Mouse (Mus musculus): ENCODE measurements around the gene Slc22a17.

Gene Slc22a17

GRCm38 (mm10) chr14:54945975-54946704 lies 33.2 kb upstream of the Slc22a17 start:
- no peak for DNase-seq (ENCODE audit: low read depth, low spot score)

GRCm38 (mm10) chr14:54944939-54945338 lies 32.0 kb upstream of the Slc22a17 start:
- no peaks in the 10 kb centered on the region for H3K27me3 ChIP-seq (ENCODE audit: control insufficient read depth, insufficient read depth, low read length, poor library complexity, severe bottlenecking)
- no peak for DNase-seq (ENCODE audit: low read depth, low spot score)
- no peaks in the 10 kb centered on the region for H3K36me3 ChIP-seq (ENCODE audit: control insufficient read depth, insufficient read depth, low read length, poor library complexity, severe bottlenecking)

More at GRCm38 (mm10) chr14:54945975-54946704, 33.2 kb upstream of the Slc22a17 start:
- Histone ChIP-seq H3K27me3 (ENCODE audit: control insufficient read depth, insufficient read depth, low read length, poor library complexity, severe bottlenecking) (no peaks in the 10 kb centered on the region), H3K36me3 (ENCODE audit: control insufficient read depth, insufficient read depth, low read length, poor library complexity, severe bottlenecking) (no peaks in the 10 kb centered on the region)

DNA sequence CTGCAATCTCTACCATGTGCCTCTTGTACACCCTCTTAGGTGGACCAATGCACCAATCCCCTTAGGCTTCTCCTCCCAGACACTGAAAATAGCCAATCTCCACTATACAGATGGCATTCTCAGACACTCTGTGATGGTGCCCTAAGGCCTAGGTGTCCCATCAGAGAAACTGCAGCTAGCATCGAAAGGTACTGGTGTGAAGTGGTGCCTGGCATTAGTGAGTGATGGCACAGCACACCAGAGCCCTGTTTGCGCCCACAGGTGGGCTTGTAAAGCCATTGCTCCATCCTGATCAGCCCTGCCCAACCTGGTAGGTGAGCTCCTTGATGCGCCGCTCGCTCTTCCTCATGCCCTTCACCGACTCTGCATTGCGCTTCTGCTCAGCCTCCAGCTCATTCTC lies 31.0 kb upstream of the Slc22a17 start:
- H3K36me3 ChIP-seq (ENCODE audit: control insufficient read depth, insufficient read depth, low read length, poor library complexity, severe bottlenecking) = no peaks in the 10 kb centered on the region
- DNase-seq (ENCODE audit: low read depth, low spot score) = no peak
- H3K27me3 ChIP-seq (ENCODE audit: control insufficient read depth, insufficient read depth, low read length, poor library complexity, severe bottlenecking) = no peaks in the 10 kb centered on the region

DNA sequence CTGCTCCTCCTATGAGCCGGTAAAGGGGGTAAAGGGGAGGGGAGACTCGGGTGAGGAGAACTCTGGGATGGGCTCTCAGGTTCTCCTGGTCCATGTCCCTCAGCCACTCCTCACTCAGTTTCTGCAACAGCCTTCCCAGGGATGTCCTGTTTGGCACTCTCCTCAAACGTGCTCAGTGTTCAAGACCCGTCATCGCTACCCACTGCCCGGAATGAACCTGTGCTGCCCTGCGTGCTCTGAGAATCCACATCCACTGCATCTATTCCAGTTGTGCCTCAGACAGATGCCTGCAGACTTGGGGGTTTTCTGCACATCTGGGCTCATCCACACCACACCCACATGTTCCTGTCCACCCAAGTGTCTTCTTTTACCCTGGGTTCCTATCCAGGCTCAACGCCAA lies 29.5 kb upstream of the Slc22a17 start:
- DNase-seq (ENCODE audit: low read depth, low spot score) = no peak
- Histone ChIP-seq H3K27me3 (ENCODE audit: control insufficient read depth, insufficient read depth, low read length, poor library complexity, severe bottlenecking) (no peaks in the 10 kb centered on the region), H3K36me3 (ENCODE audit: control insufficient read depth, insufficient read depth, low read length, poor library complexity, severe bottlenecking) (no peaks in the 10 kb centered on the region)

- no peak for DNase-seq (ENCODE audit: low read depth, low spot score)
- Histone ChIP-seq H3K36me3 (ENCODE audit: control insufficient read depth, insufficient read depth, low read length, poor library complexity, severe bottlenecking) (no peaks in the 10 kb centered on the region), H3K27me3 (ENCODE audit: control insufficient read depth, insufficient read depth, low read length, poor library complexity, severe bottlenecking) (no peaks in the 10 kb centered on the region)
These were observed 28.4 kb upstream of the Slc22a17 start for GRCm38 (mm10) chr14:54941024-54941978.

DNA sequence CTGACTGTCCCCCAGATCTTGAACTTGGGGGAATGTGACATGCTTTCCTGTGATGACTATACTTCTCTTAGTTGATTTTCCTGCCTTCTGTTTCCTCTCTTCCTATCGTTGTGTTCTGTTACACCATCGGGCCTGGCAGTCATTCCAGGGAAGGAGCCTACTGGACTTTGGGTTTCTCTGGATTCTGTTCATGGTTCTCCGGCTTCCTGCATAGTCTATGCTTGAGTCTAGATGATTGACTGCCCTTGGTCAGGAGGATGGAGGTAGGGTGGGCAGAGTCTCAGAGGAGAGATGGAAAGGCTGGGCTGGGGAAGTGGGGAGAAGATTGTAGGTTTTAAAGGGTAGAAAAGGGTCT lies 27.2 kb upstream of the Slc22a17 start:
- H3K27me3 ChIP-seq (ENCODE audit: control insufficient read depth, insufficient read depth, low read length, poor library complexity, severe bottlenecking) = no peaks in the 10 kb centered on the region
- no peaks in the 10 kb centered on the region for H3K36me3 ChIP-seq (ENCODE audit: control insufficient read depth, insufficient read depth, low read length, poor library complexity, severe bottlenecking)
- DNase-seq (ENCODE audit: low read depth, low spot score) = no peak

- H3K27me3 ChIP-seq (ENCODE audit: control insufficient read depth, insufficient read depth, low read length, poor library complexity, severe bottlenecking) = no peaks in the 10 kb centered on the region
- no peaks in the 10 kb centered on the region for H3K36me3 ChIP-seq (ENCODE audit: control insufficient read depth, insufficient read depth, low read length, poor library complexity, severe bottlenecking)
- DNase-seq (ENCODE audit: low read depth, low spot score) = peak; percentile 74
These were observed 26.7 kb upstream of the Slc22a17 start for GRCm38 (mm10) chr14:54939434-54940175.

GRCm38 (mm10) chr14:54938431-54939219 lies 25.7 kb upstream of the Slc22a17 start:
- Histone ChIP-seq H3K27me3 (ENCODE audit: control insufficient read depth, insufficient read depth, low read length, poor library complexity, severe bottlenecking) (no peaks in the 10 kb centered on the region), H3K36me3 (ENCODE audit: control insufficient read depth, insufficient read depth, low read length, poor library complexity, severe bottlenecking) (no peaks in the 10 kb centered on the region)
- DNase-seq (ENCODE audit: low read depth, low spot score) = no peak

DNA sequence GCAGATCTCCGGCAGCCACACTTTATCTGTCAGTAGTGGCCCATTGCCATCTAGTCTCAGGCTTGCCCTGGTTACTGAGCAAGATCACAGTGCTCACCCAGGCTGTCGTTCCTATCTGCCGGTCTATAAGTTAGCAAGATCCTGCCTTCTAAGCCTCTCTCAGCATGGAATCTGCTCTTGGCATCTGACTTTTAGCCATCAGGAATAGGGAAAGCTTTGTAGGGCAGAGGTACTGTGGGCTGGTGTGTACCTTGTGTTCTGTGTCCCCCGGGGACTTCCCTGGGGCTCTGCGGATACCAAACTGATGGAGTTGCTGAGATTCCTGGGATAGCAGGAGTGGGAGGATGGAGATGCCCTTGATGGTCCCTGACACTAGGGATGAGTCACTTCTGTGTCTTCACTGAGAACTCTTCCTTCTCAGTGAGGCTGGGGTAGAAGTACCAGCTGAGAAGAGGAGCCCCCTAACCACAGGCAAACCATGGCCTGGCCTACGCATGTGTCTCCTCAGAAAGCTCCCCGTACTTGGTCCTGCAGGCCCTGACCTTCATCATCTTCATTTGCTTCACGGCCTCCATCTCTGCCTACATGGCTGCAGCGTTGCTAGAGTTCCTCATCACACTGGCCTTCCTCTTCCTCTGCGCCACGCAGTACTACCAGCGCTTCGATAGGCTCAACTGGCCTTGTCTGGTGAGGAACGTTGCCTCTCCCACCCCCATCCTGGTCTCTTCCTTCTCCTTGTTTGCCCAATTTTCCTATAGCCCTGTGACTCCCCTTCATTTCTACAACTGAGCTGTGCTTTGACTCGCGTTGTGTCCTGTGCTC lies 24.6 kb upstream of the Slc22a17 start:
- no peaks in the 10 kb centered on the region for H3K27me3 ChIP-seq (ENCODE audit: control insufficient read depth, insufficient read depth, low read length, poor library complexity, severe bottlenecking)
- no peak for DNase-seq (ENCODE audit: low read depth, low spot score)
- no peaks in the 10 kb centered on the region for H3K36me3 ChIP-seq (ENCODE audit: control insufficient read depth, insufficient read depth, low read length, poor library complexity, severe bottlenecking)

- H3K36me3 ChIP-seq (ENCODE audit: control insufficient read depth, insufficient read depth, low read length, poor library complexity, severe bottlenecking) = no peaks in the 10 kb centered on the region
- no peak for DNase-seq (ENCODE audit: low read depth, low spot score)
- H3K27me3 ChIP-seq (ENCODE audit: control insufficient read depth, insufficient read depth, low read length, poor library complexity, severe bottlenecking) = no peaks in the 10 kb centered on the region
These were observed 23.9 kb upstream of the Slc22a17 start for GRCm38 (mm10) chr14:54936831-54937160.

DNA sequence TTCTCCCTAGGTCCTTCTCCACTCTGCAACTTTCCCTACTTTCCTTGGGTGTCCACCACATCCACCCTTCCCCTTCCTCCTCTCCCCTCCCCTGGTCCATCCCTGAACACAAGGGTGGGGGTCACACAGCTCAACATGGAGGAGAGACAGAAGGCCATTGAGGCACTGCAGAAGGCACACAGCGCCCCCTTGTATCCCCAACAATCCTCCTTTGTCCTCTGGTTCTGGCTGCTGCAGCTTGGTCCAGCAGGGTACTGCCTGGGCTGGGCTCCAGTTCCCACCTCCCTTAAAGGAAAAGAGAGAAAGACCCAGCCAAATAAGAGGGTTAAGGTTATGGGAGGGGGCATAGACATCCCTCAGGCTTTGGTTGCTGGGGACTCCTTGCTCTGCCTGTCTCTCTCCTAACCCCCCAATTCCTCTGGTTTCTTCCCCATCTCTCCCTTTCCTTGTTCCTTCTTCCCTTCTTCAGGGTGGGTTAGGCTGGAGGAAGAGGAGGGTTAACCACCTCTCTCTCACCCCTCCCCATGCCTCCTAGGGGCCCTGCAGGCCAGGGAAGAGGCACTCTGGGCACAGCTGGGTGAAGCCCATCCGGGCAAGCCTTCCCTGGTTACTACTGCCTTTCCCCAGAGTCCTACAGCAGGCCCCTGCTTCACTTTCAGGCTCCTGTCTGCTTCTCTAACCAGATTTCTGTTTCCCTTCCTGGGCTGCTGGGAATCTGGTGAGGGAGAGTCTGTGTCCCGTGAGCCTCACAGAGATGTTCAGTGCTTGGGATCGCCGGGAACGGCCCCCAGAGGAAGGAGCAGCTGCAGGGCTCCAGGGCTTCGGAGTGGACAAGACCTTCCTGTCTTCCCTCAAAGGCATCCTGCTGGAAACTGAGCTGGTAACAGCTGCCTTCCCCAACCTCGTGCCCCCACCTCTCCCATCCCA lies 23.2 kb upstream of the Slc22a17 start, which contains the start of gene Cmtm5:
Gene Cmtm5 (plus strand): TSS at position 358 of the 927 bp plus-strand sequence.
- Histone ChIP-seq H3K27me3 (ENCODE audit: control insufficient read depth, insufficient read depth, low read length, poor library complexity, severe bottlenecking) (no peaks in the 10 kb centered on the region), H3K36me3 (ENCODE audit: control insufficient read depth, insufficient read depth, low read length, poor library complexity, severe bottlenecking) (no peaks in the 10 kb centered on the region)
- no peak for DNase-seq (ENCODE audit: low read depth, low spot score)

GRCm38 (mm10) chr14:54932645-54933150 lies 19.8 kb upstream of the Slc22a17 start, which contains the start of gene Il25:
Gene Il25 (plus strand): TSS chr14:54932695.
- no peak for DNase-seq (ENCODE audit: low read depth, low spot score)
- no peaks in the 10 kb centered on the region for H3K27me3 ChIP-seq (ENCODE audit: control insufficient read depth, insufficient read depth, low read length, poor library complexity, severe bottlenecking)
- H3K36me3 ChIP-seq (ENCODE audit: control insufficient read depth, insufficient read depth, low read length, poor library complexity, severe bottlenecking) = no peaks in the 10 kb centered on the region
